Mouse (Mus musculus): Measurements from ENCODE around the gene Dchs1.
A peak's percentile ranks its signal among the peaks of the same experiment; 100 is the strongest.
"Not testable (repeated sequence)": the region's sequence is repeated elsewhere in the genome, so short reads cannot be mapped to it uniquely, and the experiment has no call there.

Dchs1 gene

GRCm38 (mm10) chr7:105783861-105784260, 3.6 kb downstream of the Dchs1 start:
- no peak for DNase-seq

DNA sequence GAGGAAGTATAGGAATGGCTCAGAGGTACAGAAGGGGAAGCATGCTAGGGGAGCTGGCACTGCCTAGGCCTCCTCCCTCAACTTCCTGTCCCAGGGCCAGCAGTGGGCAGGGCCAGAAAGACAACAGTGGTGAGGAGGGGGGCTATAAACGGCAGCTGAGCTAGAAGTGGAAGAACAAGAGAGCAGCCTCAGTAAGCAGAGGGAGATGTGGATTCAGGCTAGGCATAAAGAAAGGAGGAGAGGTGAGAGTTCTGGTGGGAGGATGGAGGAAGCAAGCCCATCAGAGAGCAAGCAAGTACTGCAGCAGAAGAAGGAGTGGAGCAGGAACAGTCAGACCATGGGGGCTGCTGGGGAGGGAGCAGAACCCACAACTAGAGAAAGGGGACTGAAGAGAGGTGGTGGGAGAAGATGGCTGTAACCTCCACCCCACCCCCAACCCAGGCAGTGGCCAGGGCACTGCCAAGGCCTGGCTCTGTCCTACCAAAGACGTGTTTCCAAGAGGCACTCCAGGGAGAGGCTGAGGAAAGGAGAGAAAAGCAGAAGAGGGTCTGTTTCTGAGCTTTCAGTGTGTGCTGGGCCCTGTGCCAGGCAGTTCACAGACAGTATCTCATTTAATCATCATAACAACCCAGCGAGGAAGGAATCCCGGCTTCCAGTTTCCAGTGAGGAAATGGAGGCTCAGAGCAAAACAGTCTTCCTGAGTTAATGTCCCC, 8.7 kb downstream of the Dchs1 start:
- peak in 1 of 2 experiments; percentile 51 for DNase-seq

- DNase-seq, result peak in 1 of 2 experiments; percentile 26
These were observed 9.5 kb downstream of the Dchs1 start for GRCm38 (mm10) chr7:105777797-105778552.

DNA sequence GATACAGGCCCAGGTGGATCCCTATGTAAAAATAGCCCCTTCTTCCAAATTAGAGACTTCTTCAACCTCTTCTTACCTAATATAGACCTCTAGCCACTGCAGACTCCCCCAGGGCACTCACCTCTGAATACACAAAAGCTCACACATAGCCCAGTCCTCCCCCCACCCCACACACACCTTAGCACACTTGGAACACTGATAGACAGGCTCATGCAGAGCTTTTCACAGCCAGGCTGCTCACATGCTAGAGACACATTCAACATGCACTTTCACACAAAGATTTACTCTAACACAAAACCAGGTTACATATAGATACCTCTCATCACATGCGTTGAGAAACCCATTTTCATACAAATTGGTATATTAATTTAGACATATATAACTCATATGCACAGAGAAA, 10.1 kb downstream of the Dchs1 start:
- no peak for DNase-seq

DNA sequence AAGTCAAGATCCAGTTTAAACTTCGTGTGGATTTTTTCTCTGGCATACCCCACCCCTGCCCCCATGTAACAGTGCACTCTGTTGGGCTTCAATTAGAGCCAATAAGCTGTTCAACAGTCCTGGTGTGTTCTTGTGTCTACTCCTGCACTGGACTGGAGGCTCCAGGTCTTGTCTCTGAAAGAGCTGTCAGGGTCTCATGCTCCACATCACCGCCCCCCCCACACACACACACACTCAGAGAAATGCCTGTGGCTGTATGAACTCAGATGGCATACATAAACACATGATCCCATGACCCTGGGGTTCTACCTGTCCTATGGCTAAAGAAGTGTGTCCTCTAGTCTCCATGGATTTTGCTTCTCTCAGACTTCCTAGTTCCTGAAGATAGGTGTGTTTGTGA, 11.4 kb downstream of the Dchs1 start:
- DNase-seq, result no peak

GRCm38 (mm10) chr7:105774661-105775060, 12.8 kb downstream of the Dchs1 start:
- DNase-seq, result no peak

DNA sequence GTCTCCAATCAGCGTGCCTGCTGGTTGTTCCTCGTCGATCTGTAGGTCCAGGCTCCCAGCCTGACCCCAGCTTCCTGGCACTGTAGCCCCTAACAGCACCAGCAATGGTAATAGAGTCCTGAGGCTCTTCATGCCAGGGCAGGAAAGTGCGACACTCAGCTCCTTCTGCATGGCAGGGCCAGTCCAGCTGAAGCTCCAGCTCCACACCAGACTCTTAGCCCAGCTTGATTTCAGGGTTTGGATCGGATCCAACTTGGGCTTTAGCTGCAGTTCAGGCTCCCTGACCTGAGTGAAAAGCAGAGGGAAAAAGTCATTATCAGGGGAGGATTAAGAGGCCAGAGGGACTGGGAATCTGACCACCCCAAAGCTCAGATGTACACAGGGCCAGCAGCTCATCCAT, 14.4 kb downstream of the Dchs1 start:
- DNase-seq, result no peak

DNA sequence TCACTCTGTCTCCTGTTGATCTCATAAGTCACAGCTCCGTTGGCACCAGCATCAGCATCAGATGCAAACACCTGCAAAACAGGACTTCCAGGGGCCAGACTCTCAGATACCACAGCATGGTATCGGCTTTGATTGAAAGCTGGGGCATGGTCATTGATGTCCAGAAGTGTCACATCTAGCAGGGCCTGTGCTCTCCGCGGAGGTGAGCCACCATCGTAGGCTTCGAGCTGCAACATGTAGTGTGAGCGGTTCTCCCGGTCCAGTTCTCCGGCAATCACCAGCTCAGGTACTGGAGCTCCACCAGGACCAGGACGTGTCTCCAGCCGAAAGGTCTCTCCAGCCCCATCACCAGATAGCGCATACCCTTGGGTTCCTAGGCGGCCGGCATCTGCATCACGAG, 15.1 kb downstream of the Dchs1 start:
- DNase-seq, result no peak

DNA sequence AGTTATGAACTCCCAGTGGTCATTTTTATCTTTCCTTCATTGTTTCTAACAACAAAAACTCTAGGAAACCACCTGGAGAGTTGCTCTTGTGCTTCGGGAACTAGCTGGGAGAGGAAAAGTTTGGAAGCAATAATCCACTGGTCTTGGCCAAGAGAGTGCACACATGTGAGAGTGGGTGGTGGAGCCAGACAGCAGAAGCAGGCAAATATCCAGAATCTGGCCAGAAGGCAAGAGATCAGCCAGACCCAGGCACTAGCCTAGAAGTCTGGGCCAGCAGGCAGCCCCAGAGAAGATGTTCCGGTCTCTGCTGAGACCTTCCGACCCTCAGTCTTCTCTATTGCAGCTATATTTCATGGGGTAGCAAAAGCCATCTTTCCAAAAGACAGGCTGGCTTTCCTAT, 17.5 kb downstream of the Dchs1 start:
- DNase-seq, result no peak

- no peak for DNase-seq
These were observed 19.7 kb downstream of the Dchs1 start for GRCm38 (mm10) chr7:105767729-105768165.

DNA sequence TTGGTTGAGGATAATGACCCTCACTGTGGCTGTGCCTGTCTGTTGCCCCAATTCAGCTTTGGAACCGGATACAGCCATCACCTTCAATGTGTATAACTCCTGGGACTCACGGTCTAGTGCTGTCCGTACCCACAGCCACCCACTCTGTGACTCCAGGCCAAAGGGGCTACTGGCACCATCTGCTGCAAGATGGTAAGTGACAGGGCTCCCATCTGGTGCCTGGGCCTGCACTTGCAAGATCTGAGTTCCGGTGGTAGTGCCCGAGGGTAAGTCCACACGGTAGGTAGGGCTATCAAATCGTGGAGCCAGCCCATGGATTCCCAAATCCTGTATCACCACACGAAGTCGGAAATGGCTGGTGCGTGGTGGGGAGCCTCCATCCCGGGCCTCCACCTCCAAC, 23.1 kb downstream of the Dchs1 start:
- no peak for DNase-seq

DNA sequence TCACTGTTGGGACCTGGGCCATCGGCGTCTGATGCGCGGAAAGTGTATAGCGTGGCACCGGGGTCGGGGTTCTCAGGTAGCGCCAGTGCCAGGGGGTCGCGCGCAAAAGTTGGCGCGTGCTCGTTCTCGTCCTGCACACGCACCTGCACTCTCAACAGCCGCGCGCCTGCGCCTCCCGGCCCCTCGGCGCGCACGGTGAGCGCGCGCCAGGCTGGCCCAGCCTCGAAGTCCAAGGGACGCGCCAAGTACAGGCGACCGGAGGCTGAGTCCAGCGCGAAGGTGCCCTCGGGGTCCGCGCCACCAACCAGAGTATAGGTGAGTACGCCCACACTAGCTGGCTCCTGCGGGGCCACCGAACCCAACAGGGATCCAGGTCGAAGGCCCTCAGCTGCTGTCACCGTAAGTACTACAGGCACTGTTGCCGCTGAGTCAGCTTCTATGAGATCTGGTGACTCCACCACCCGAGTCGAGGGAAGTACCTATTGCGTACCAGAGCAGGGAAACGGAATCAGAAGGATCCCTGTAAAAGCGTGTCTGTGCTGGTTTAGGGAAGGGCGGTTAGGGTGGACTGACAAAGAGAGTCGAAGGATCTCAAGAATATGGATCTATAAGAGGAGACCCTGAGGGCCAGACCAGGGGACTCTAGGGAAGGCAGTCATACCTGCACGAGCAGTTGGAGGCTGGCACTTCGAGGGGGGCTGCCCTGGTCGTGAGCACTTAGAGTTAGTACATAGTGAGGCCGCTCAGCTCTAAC, 24.8 kb downstream of the Dchs1 start:
- no peak for DNase-seq

GRCm38 (mm10) chr7:105761813-105762484, 25.5 kb downstream of the Dchs1 start:
- DNase-seq, result no peak

GRCm38 (mm10) chr7:105753281-105753680, 34.2 kb downstream of the Dchs1 start:
- DNase-seq, result no peak

DNA sequence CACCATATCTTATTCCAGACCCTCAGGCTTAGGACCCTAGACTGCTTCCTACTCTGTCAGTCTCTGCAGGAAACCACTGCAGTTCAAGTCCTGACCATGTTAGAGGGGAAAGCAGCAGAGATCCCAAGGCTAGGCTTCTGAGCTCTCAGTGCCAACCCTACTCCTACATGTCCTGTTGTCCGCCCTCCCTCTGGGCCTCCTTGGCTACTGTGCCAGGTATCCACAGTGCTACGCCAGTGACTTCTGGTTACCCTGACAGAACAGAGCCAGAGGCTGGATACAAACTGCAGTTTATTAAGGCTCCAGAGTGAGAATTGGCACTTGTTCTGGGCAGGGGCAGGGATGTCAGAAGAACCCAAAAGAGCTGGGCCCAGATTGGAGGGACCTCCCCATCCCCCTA, 34.7 kb downstream of the Dchs1 start:
- no peak for DNase-seq

DNA sequence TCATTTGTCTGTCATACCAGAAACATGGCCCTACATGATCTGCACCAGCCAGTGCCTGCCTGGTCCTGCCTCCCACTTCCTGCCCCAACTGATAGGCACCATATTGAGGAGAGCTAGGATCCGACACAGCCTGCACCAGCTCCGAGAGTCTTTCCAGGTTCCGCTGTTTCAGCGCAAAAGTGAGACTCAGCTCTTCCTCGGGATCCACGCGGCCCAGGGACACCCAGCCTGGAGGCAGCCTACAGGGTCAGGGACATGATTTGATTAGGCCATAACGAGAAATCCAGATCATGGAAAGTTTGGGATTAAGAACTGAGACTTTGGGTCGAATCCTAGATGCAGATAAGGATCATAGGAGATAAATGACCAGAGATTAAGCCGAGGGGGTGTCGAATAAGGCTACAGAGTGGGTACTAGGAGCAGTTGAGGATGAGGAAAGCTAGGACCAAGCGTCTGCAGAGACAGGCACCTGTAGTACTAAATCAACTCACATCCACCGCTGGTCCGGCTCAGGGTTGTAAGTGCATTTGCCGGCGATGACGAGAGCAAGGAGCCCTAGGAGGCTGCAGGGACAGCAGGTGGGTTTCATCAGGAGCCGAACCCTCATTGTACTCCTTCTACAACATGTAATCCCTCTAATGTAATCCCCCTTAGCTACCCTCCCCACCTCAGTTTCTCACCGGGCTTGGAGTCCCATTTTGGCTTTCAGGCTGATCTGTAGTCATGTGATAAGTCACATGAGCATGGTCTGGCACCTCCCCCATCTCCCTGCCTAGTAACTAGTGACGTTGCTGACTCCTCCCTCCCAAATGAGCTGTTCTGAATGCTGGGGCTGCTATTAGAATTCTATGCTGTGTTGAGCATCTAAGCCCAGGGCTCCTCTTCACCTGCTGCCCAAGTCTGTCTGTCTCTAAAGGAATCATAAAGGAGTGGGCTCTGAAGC, 35.7 kb downstream of the Dchs1 start, which contains the start of gene Tpp1:
Gene Tpp1 (minus strand): TSS at position 745 of the 943 bp plus-strand sequence.
- DNase-seq, result peak; percentile 79 to 83

- DNase-seq, result no peak
These were observed 39.7 kb downstream of the Dchs1 start for GRCm38 (mm10) chr7:105747776-105748175.

GRCm38 (mm10) chr7:105743926-105744590, 43.4 kb downstream of the Dchs1 start, which contains the start of gene Taf10:
TSS of gene Taf10 (minus strand) at chr7:105744361.
- peak; percentile 82 to 87 for DNase-seq

- DNase-seq, result not testable (repeated sequence)
These were observed 44.1 kb downstream of the Dchs1 start for GRCm38 (mm10) chr7:105743246-105743925.

DNA sequence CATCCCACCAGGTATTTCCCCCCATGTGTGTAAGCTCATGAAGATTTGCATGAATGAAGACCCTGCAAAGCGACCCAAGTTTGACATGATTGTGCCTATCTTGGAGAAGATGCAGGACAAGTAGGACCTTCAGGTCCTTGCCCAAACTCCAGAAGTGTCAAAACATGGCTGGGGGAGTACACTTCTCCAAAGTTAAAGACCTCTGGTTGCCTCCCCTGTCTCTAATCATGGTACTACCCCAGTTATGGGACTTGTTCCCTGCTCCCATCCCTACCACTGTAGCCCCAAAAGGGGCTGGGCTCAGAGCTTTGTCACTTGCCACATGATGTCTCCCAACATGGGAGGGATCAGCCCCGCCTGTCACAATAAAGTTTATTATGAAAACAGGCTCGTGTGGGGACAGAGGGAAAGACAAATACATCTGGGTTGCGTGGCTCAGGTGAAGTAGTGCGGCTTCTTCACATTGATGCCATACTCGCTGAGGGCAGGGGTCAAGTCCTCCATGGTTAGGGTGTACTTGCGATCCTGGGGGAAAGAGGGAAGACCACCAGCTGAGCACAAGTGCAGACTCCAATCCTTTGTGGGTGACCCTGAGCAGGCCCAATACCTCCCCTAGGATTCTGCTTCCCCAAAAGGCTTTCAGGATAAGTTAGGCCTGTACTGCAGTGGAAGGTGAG, 44.8 kb downstream of the Dchs1 start:
- not testable (repeated sequence) for DNase-seq

Measured in spleen, adult 18-20 months (tissue).